Comparison of ENCODE assay signal across 8 mouse cellular contexts in genomic region chr9:44732921-44733530, GRCm38 (mm10). TPM values are rescaled to one million over a fixed set of nuclear protein-coding genes. Genes with fewer than 3 reads are reported as not detected.
A peak's percentile ranks its signal among the peaks of the same experiment; 100 is the strongest.
DNase-seq lines count a peak whose midpoint lies in the region; ATAC-seq and TF ChIP-seq lines count a peak whose summit lies in the region.

No protein-coding gene starts in this region.

- peak overlapping the region; percentile 67 for H3K9ac ChIP-seq in heart, embryonic 15.5 days
- H3K9ac ChIP-seq in limb, embryonic 14.5 days (ENCODE audit: low read depth, low read length, severe bottlenecking) = peak overlapping the region; percentile 73
- H3K9ac ChIP-seq in neural tube, embryonic 15.5 days (replicated peaks) = peak overlapping the region; percentile 60

- peak; percentile 77 for DNase-seq in 416B (ENCODE audit: low read depth)
- DNase-seq in MEL-GATA-1-ER (ENCODE audit: extremely low read depth, low read depth) = peak; percentile 48
- DNase-seq in limb, embryonic 14.5 days (ENCODE audit: low spot score) = no peak
- no peak for DNase-seq in right cerebral cortex, postnatal 25 days
- DNase-seq in Muller cell, postnatal 12 days (ENCODE audit: inconsistent ontology term) = no peak
- DNase-seq in retina, postnatal 1 day = no peak

- H3K4me1 ChIP-seq in heart, embryonic 15.5 days (replicated peaks) = peaks cover 34% of the 10 kb centered on the region
- peaks cover 28% of the 10 kb centered on the region for H3K4me1 ChIP-seq in limb, embryonic 14.5 days (ENCODE audit: control insufficient read depth, insufficient read depth, low read length)
- H3K4me1 ChIP-seq in neural tube, embryonic 15.5 days = peaks cover 22% of the 10 kb centered on the region

- 0 out of 2 replicates have a peak, but pooled peaks cover 3% of the 10 kb centered on the region for H3K27me3 ChIP-seq in heart, embryonic 15.5 days
- no peaks in the 10 kb centered on the region for H3K27me3 ChIP-seq in limb, embryonic 14.5 days (ENCODE audit: control insufficient read depth, insufficient read depth, low read length)
- peaks cover 6% of the 10 kb centered on the region for H3K27me3 ChIP-seq in neural tube, embryonic 15.5 days (replicated peaks)

- peak overlapping the region; percentile 96 for H3K4me2 ChIP-seq in heart, embryonic 15.5 days
- peak overlapping the region; percentile 95 for H3K4me2 ChIP-seq in limb, embryonic 14.5 days (replicated peaks; ENCODE audit: low read depth, low read length, severe bottlenecking)
- H3K4me2 ChIP-seq in neural tube, embryonic 15.5 days = peak overlapping the region; percentile 100

- H3K4me3 ChIP-seq in heart, embryonic 15.5 days = peak overlapping the region; percentile 62
- peak overlapping the region; percentile 69 for H3K4me3 ChIP-seq in limb, embryonic 14.5 days (replicated peaks; ENCODE audit: low read length)
- peak overlapping the region; percentile 59 for H3K4me3 ChIP-seq in neural tube, embryonic 15.5 days (replicated peaks)

- no peak for TF ChIP-seq POLR2A in limb, embryonic 14.5 days (IDR thresholded peaks at IDR 0.05; ENCODE audit: borderline replicate concordance, extremely low read depth, insufficient read depth, insufficient read length)

- no peak for ATAC-seq in heart, embryonic 15.5 days (replicated peaks; ENCODE audit: insufficient number of reproducible peaks, insufficient read depth, low FRiP score, low read depth)
- ATAC-seq in limb, embryonic 14.5 days (ENCODE audit: low FRiP score, low read depth) = no peak
- no peak for ATAC-seq in neural tube, embryonic 15.5 days (ENCODE audit: low FRiP score)

- H3K9me3 ChIP-seq in heart, embryonic 15.5 days (replicated peaks) = no peaks in the 10 kb centered on the region
- H3K9me3 ChIP-seq in limb, embryonic 14.5 days (ENCODE audit: control insufficient read depth, low read length) = no peaks in the 10 kb centered on the region
- no peaks in the 10 kb centered on the region for H3K9me3 ChIP-seq in neural tube, embryonic 15.5 days (replicated peaks)

- H3K27ac ChIP-seq in heart, embryonic 15.5 days = peak overlapping the region; percentile 74
- peak overlapping the region; percentile 86 for H3K27ac ChIP-seq in limb, embryonic 14.5 days (replicated peaks; ENCODE audit: low read depth, low read length)
- H3K27ac ChIP-seq in neural tube, embryonic 15.5 days (replicated peaks) = peak overlapping the region; percentile 68

- WGBS in heart, embryonic 15.5 days = 58% methylated on average over 12 of the region's 12 CpGs
- 46% methylated on average over 12 of the region's 12 CpGs for WGBS in limb, embryonic 14.5 days
- 63% methylated on average over 12 of the region's 12 CpGs for whole genome bisulfite sequencing in neural tube, embryonic 15.5 days

- H3K36me3 ChIP-seq in heart, embryonic 15.5 days = no peaks in the 10 kb centered on the region
- no peaks in the 10 kb centered on the region for H3K36me3 ChIP-seq in limb, embryonic 14.5 days (ENCODE audit: control insufficient read depth, insufficient read depth, low read length)
- no peaks in the 10 kb centered on the region for H3K36me3 ChIP-seq in neural tube, embryonic 15.5 days

RNA-seq across cellular contexts. Expression of gene Phldb1, which starts 2.0 kb away (rescaled TPM):
- polyA plus RNA-seq in heart, embryonic 15.5 days (2015; fragmentation: Nextera tagmentation; extraction: Ambion mirVana) = 23.7 and 31.3 TPM in 2 replicates
- polyA plus RNA-seq in limb, embryonic 14.5 days (2012; rRNA removed) = 85.6 and 113 TPM in 2 replicates
- 36.5 and 46.2 TPM in 2 replicates for polyA plus RNA-seq in limb, embryonic 14.5 days (2014; fragmentation: Nextera tagmentation; extraction: Ambion mirVana)
- 30.2 and 36.1 TPM in 2 replicates for polyA plus RNA-seq in neural tube, embryonic 15.5 days (2015; fragmentation: Nextera tagmentation; extraction: Ambion mirVana)

RNA-seq across cellular contexts. Expression of gene Arcn1, which starts 34.6 kb away (rescaled TPM):
- polyA plus RNA-seq in heart, embryonic 15.5 days (2015; fragmentation: Nextera tagmentation; extraction: Ambion mirVana) = 106 and 125 TPM in 2 replicates
- polyA plus RNA-seq in limb, embryonic 14.5 days (2012; rRNA removed) = 105 and 111 TPM in 2 replicates
- polyA plus RNA-seq in limb, embryonic 14.5 days (2014; fragmentation: Nextera tagmentation; extraction: Ambion mirVana) = 221 and 234 TPM in 2 replicates
- polyA plus RNA-seq in neural tube, embryonic 15.5 days (2015; fragmentation: Nextera tagmentation; extraction: Ambion mirVana) = 135 and 145 TPM in 2 replicates

RNA-seq across cellular contexts. Expression of gene Ift46, which starts 34.7 kb away (rescaled TPM):
- polyA plus RNA-seq in heart, embryonic 15.5 days (2015; fragmentation: Nextera tagmentation; extraction: Ambion mirVana) = 54.3 and 66.6 TPM in 2 replicates
- 109 and 116 TPM in 2 replicates for polyA plus RNA-seq in limb, embryonic 14.5 days (2012; rRNA removed)
- polyA plus RNA-seq in limb, embryonic 14.5 days (2014; fragmentation: Nextera tagmentation; extraction: Ambion mirVana) = 123 and 131 TPM in 2 replicates
- polyA plus RNA-seq in neural tube, embryonic 15.5 days (2015; fragmentation: Nextera tagmentation; extraction: Ambion mirVana) = 133 and 136 TPM in 2 replicates

RNA-seq across cellular contexts. Expression of gene Treh, which starts 60.0 kb away (rescaled TPM):
- not detected in 2 replicates for polyA plus RNA-seq in heart, embryonic 15.5 days (2015; fragmentation: Nextera tagmentation; extraction: Ambion mirVana)
- polyA plus RNA-seq in limb, embryonic 14.5 days (2012; rRNA removed) = not detected in 2 replicates
- not detected in 2 replicates for polyA plus RNA-seq in limb, embryonic 14.5 days (2014; fragmentation: Nextera tagmentation; extraction: Ambion mirVana)
- polyA plus RNA-seq in neural tube, embryonic 15.5 days (2015; fragmentation: Nextera tagmentation; extraction: Ambion mirVana) = not detected in 2 replicates

Comparison
In these comparisons a context has a peak if more than half of its experiments do, and no peak if none do; other contexts are left out.
1. DNase-seq: peak in 416B (single experiment) and MEL-GATA-1-ER (single experiment); none in limb, embryonic 14.5 days (single experiment), right cerebral cortex, postnatal 25 days (single experiment), Muller cell, postnatal 12 days (single experiment) and retina, postnatal 1 day (single experiment).
2. Peak in every context shown above with its lines, with median percentiles within 50 percentile points of each other: H3K27ac ChIP-seq, H3K4me2 ChIP-seq, H3K4me3 ChIP-seq and H3K9ac ChIP-seq.